Mouse (Mus musculus) midbrain, embryonic 13.5 days (tissue): Measurements from ENCODE around the gene Nrde2. TPM values are rescaled to one million over a fixed set of nuclear protein-coding genes. Genes with fewer than 3 reads are reported as not detected.

ENCODE experiments used
- polyA plus RNA-seq: library from polyadenylated mRNA; unstranded; fragments of >200 nt; fragmentation: Nextera tagmentation; extraction: Ambion mirVana; gene quantifications from 2 replicates; pipeline ENCODE4 v1.2.1, GENCODE M21; 2015

Gene Nrde2
- polyA plus RNA-seq, 1 experiment from 2014 or later: 14.3 TPM

Other genes starting within 250 kb of the Nrde2 start
- gene Kcnk13, start 195.2 kb downstream of the Nrde2 start, polyA plus RNA-seq: 0.27 and 0.46 TPM in 2 replicates
- gene Psmc1, start 49.5 kb downstream of the Nrde2 start, polyA plus RNA-seq: 281 and 297 TPM in 2 replicates
- 2,058 and 2,203 TPM in 2 replicates for gene Calm1, start 39.8 kb upstream of the Nrde2 start, polyA plus RNA-seq